Mouse (Mus musculus) CH12.LX (cell line): ENCODE measurements around the gene Gm17268. TPM values are rescaled to one million over a fixed set of nuclear protein-coding genes. Genes with fewer than 3 reads are reported as not detected.

ENCODE experiments used
- DNase-seq: peaks from one replicate; pipeline ENCODE4 v3.0.0-alpha.2; 2013; ENCODE audit errors: extremely low read depth
- H3K27ac ChIP-seq: 2 replicates; pipeline ENCODE4 v1.5.1; 2012; ENCODE audit warnings: low read depth, mild to moderate bottlenecking, control low read depth, moderate library complexity; ENCODE audit not compliant: insufficient read depth
- H3K27me3 ChIP-seq: replicated peaks from 2 replicates; pipeline ENCODE3; 2012; ENCODE audit warnings: inconsistent platforms
- H3K36me3 ChIP-seq, 2 experiments: replicated peaks in 1 of 2; 2 replicates each; pipeline versions ENCODE3 to v1.6.1; 2012; ENCODE audit warnings: inconsistent platforms in 1 of 2, low read length in 1 of 2, mild to moderate bottlenecking in 1 of 2, mixed read lengths in 1 of 2, moderate library complexity in 1 of 2; ENCODE audit not compliant: control insufficient read depth in 1 of 2, insufficient read depth in 1 of 2
- H3K4me1 ChIP-seq, 2 experiments: 2 replicates each; pipeline ENCODE4 v1.6.1; 2012; ENCODE audit warnings: inconsistent platforms in 1 of 2, moderate library complexity in 1 of 2; ENCODE audit not compliant: insufficient read depth in 2 of 2, control insufficient read depth in 1 of 2
- H3K4me2 ChIP-seq: 2 replicates; pipeline ENCODE4 v1.6.1; 2012; ENCODE audit warnings: low read depth, mild to moderate bottlenecking, control low read depth; ENCODE audit not compliant: poor library complexity, insufficient read depth, severe bottlenecking
- H3K4me3 ChIP-seq, 3 experiments: fragments of 150-350 bp in 1 of 3; sonication (generic) in 1 of 3; replicated peaks in 1 of 3; 2 replicates each; pipeline versions ENCODE3 to v1.5.1; 2011 to 2012; ENCODE audit warnings: low read depth in 2 of 3, low read length in 2 of 3, mild to moderate bottlenecking in 2 of 3, moderate library complexity in 2 of 3, control low read depth in 1 of 3, improper control_type of control experiment in 1 of 3, inconsistent platforms in 1 of 3, mixed read lengths in 1 of 3; ENCODE audit not compliant: poor library complexity in 1 of 3
- H3K79me2 ChIP-seq: replicated peaks from 2 replicates; pipeline ENCODE4 v1.6.1; 2012; ENCODE audit warnings: mild to moderate bottlenecking, moderate library complexity; ENCODE audit not compliant: control insufficient read depth, poor library complexity, insufficient read depth, severe bottlenecking; ENCODE audit errors: extremely low read depth
- H3K9ac ChIP-seq: 2 replicates; pipeline ENCODE4 v1.6.1; 2012; ENCODE audit warnings: low read depth, mild to moderate bottlenecking, control low read depth, moderate library complexity; ENCODE audit not compliant: insufficient read depth
- H3K9me3 ChIP-seq: replicated peaks from 2 replicates; pipeline ENCODE3; 2012; ENCODE audit warnings: low read length, inconsistent platforms, mixed read lengths
- BHLHE40 ChIP-seq: IDR thresholded peaks from 2 replicates; pipeline ENCODE4 v1.6.1; 2011; ENCODE audit warnings: mild to moderate bottlenecking, low read depth, low read length, improper control_type of control experiment
- CHD1 ChIP-seq: IDR thresholded peaks from 2 replicates; pipeline ENCODE4 v1.6.1; 2012; ENCODE audit warnings: low read depth, low read length, improper control_type of control experiment, inconsistent platforms
- CTCF ChIP-seq, 2 experiments: IDR thresholded peaks in 1 of 2; conservative IDR thresholded peaks in 1 of 2; 2 replicates each; pipeline ENCODE4 v1.5.1; 2011 to 2012; ENCODE audit warnings: low read depth in 2 of 2, low read length in 2 of 2, improper control_type of control experiment in 1 of 2, inconsistent platforms in 1 of 2, mild to moderate bottlenecking in 1 of 2, moderate library complexity in 1 of 2
- E2F4 ChIP-seq: IDR thresholded peaks from 2 replicates; pipeline ENCODE4 v1.6.1; 2011; ENCODE audit warnings: low read depth, low read length, improper control_type of control experiment; ENCODE audit not compliant: insufficient replicate concordance
- ELF1 ChIP-seq: IDR thresholded peaks from 2 replicates; pipeline ENCODE4 v1.6.1; 2014; ENCODE audit warnings: low read depth, mild to moderate bottlenecking, inconsistent platforms, low read length, improper control_type of control experiment
- GABPA ChIP-seq: IDR thresholded peaks from 2 replicates; pipeline ENCODE4 v1.6.1; 2012; ENCODE audit warnings: low read depth, low read length, improper control_type of control experiment, inconsistent platforms; ENCODE audit not compliant: insufficient replicate concordance
- IRF4 ChIP-seq: IDR thresholded peaks from 2 replicates; pipeline ENCODE4 v1.6.1; 2014; ENCODE audit warnings: low read depth, mild to moderate bottlenecking, inconsistent platforms, low read length, improper control_type of control experiment
- JUN ChIP-seq: IDR thresholded peaks from 2 replicates; pipeline ENCODE4 v1.6.1; 2011; ENCODE audit warnings: low read depth, mild to moderate bottlenecking, low read length, improper control_type of control experiment, moderate library complexity; ENCODE audit not compliant: insufficient read depth
- KAT2A ChIP-seq: IDR thresholded peaks from 2 replicates; pipeline ENCODE4 v1.6.1; 2012; ENCODE audit warnings: low read length, improper control_type of control experiment, inconsistent platforms; ENCODE audit not compliant: insufficient replicate concordance
- MAFK ChIP-seq: IDR thresholded peaks from 2 replicates; pipeline ENCODE4 v1.6.1; 2011; ENCODE audit warnings: low read length, improper control_type of control experiment; ENCODE audit not compliant: insufficient replicate concordance
- MAZ ChIP-seq: IDR thresholded peaks from 2 replicates; pipeline ENCODE4 v1.6.1; 2012; ENCODE audit warnings: low read depth, mild to moderate bottlenecking, inconsistent platforms, low read length, improper control_type of control experiment, moderate library complexity
- MEF2A ChIP-seq: IDR thresholded peaks from 2 replicates; pipeline ENCODE4 v1.6.1; 2014; ENCODE audit warnings: low read depth, mild to moderate bottlenecking, inconsistent platforms, low read length, improper control_type of control experiment, borderline replicate concordance
- MYC ChIP-seq: IDR thresholded peaks from 2 replicates; pipeline ENCODE4 v1.6.1; 2011; ENCODE audit warnings: low read depth, mild to moderate bottlenecking, improper control_type of control experiment, low read length
- PAX5 ChIP-seq: IDR thresholded peaks from 2 replicates; pipeline ENCODE4 v1.6.1; 2012; ENCODE audit warnings: low read length, inconsistent platforms, mixed read lengths
- POLR2A ChIP-seq: IDR thresholded peaks from 2 replicates; pipeline ENCODE4 v1.6.1; 2011; ENCODE audit warnings: low read depth, mild to moderate bottlenecking, improper control_type of control experiment, low read length
- POLR2AphosphoS2 ChIP-seq: IDR thresholded peaks from 2 replicates; pipeline ENCODE4 v1.6.1; 2011; ENCODE audit warnings: low read depth, low read length, improper control_type of control experiment
- RAD21 ChIP-seq: IDR thresholded peaks from 2 replicates; pipeline ENCODE4 v1.6.1; 2011; ENCODE audit warnings: low read depth, mild to moderate bottlenecking, low read length, improper control_type of control experiment, moderate library complexity
- RCOR1 ChIP-seq: conservative IDR thresholded peaks from 2 replicates; pipeline ENCODE4 v1.6.1; 2012; ENCODE audit warnings: low read depth, mild to moderate bottlenecking, inconsistent platforms, low read length, improper control_type of control experiment
- SIN3A ChIP-seq: IDR thresholded peaks from 2 replicates; pipeline ENCODE4 v1.6.1; 2012; ENCODE audit warnings: low read length, improper control_type of control experiment, inconsistent platforms
- USF1 ChIP-seq: IDR thresholded peaks from 2 replicates; pipeline ENCODE4 v1.6.1; 2014; ENCODE audit warnings: low read depth, mild to moderate bottlenecking, inconsistent platforms, low read length, improper control_type of control experiment
- USF2 ChIP-seq: conservative IDR thresholded peaks from 2 replicates; pipeline ENCODE4 v1.6.1; 2011; ENCODE audit warnings: low read depth, low read length, improper control_type of control experiment
- ZKSCAN1 ChIP-seq: IDR thresholded peaks from 2 replicates; pipeline ENCODE4 v1.6.1; 2012; ENCODE audit warnings: low read depth, inconsistent platforms, low read length, improper control_type of control experiment, borderline replicate concordance
- ZMIZ1 ChIP-seq: IDR thresholded peaks from 2 replicates; pipeline ENCODE4 v1.6.1; 2012; ENCODE audit warnings: low read depth, mild to moderate bottlenecking, inconsistent platforms, low read length, improper control_type of control experiment
- ZNF384 ChIP-seq: IDR thresholded peaks from 2 replicates; pipeline ENCODE4 v1.6.1; 2012; ENCODE audit warnings: low read depth, low read length, improper control_type of control experiment, inconsistent platforms
- dilution Hi-C: fragments of 300-500 bp; cut with MboI; formaldehyde crosslinking; loops from 2 replicates; pipeline ENCODE4 v1.14.3; 2020; ENCODE audit warnings: low sequenced_read_pairs; ENCODE audit not compliant: extremely low pct_unique_long_range_greater_than_20kb, extremely low pct_ligation_motif_present
- in situ Hi-C: fragments of 300-500 bp; cut with MboI; formaldehyde crosslinking; loops from 3 replicates; pipeline ENCODE4 v1.14.3; 2019; ENCODE audit warnings: low sequenced_read_pairs, low pct_ligation_motif_present, low pct_unique_long_range_greater_than_20kb, mixed read lengths
- polyA plus RNA-seq: library from polyadenylated mRNA; unstranded; fragments of >175 nt; gene quantifications from 2 replicates; pipeline ENCODE4 v1.2.1, GENCODE M21; 2012; ENCODE audit warnings: low read depth; ENCODE audit not compliant: insufficient read length
- total RNA-seq, 2 experiments: library from RNA; depleted of rRNA; stranded (reverse); fragments of 300-350 nt in 1 of 2; fragments of >200 nt in 1 of 2; gene quantifications; 2 replicates each; pipeline ENCODE4 v1.2.3; 2012 to 2014

Gm17268 gene
- total and polyA plus RNA-seq, 3 experiments = not detected

DNA sequence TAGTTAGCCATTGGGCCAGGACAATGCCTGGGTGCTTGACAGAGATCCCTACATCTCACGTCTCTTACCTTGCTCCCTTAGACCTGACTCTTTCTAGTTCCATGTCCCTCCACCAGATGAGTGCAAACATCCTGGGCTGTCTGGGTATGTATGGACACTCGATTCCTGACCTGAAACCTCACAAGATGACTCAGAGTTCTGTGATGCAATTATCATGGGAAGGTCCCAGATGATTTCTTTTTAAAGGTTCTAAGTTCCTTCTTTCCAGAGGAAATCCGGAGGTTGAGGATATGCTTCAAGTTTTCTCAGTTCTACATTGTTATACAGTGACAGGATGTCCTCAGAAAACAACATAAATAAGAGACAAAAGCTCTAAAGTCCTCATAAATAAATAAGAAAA lies 42.5 kb upstream of the Gm17268 start:
- no peak for DNase-seq
- in situ Hi-C loops = no loop called here

DNA sequence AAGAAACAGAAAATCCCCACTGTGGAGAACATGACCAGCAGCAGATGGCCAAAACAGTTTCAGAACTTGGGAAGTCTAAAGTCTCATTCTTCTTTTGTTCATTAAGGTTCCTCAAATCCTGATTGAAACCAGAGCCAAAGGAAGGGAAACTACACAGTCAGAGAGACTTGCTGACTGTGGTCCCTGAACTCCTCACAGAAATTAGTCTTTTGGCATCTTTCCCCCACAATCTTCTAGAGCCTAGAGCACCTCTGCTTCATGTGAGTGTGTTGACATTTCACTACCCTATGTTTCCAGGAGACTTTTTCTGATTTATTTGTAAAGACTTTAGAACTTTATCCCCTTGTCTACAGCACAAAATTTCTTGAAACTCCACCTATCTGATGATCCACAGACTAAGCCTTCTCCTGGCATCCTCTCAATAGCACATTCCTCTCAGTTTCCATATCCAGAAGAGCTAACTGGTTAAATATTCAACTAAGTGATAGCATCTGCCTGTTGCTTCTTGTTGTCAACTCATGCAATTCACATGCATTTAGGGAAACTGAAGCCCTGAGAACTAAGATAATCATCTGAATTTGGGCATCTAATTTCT lies 39.9 kb upstream of the Gm17268 start:
- Histone ChIP-seq H3K9me3 (peaks cover 3% of the 10 kb centered on the region), H3K4me3 (no peak overlapping the region), H3K27ac (no peak overlapping the region), H3K27me3 (peaks cover 50% of the 10 kb centered on the region), H3K36me3 (no peaks in the 10 kb centered on the region), H3K9ac (no peak overlapping the region), H3K79me2 (no peaks in the 10 kb centered on the region), H3K4me1 (no peaks in the 10 kb centered on the region), H3K4me2 (no peak overlapping the region)
- dilution Hi-C loops (no loop called here), in situ Hi-C loops (loop anchor here (10.0 kb wide), 1 partner anchor 97 kb away; no protein-coding TSS in a partner anchor)
- DNase-seq = no peak
- TF ChIP-seq MYC (no peak), ZMIZ1 (no peak), POLR2AphosphoS2 (no peak), POLR2A (no peak), USF2 (no peak), RCOR1 (no peak), SIN3A (no peak), ZNF384 (no peak), MAFK (no peak), KAT2A (no peak), CTCF (conservative IDR thresholded peaks at IDR 0.05 in 1 of 2, IDR thresholded peaks at IDR 0.05 in 1 of 2; ENCODE audit: low read depth in 2 of 2, low read length in 2 of 2) (no peak)

More for the DNA sequence above, 42.5 kb upstream of the Gm17268 start:
- H3K36me3 ChIP-seq = no peaks in the 10 kb centered on the region
- H3K4me2 ChIP-seq = no peak overlapping the region
- dilution Hi-C loops = no loop called here
- H3K4me3 ChIP-seq = no peak overlapping the region
- no peaks in the 10 kb centered on the region for H3K9me3 ChIP-seq
- peaks cover 53% of the 10 kb centered on the region for H3K27me3 ChIP-seq
- H3K27ac ChIP-seq = no peak overlapping the region
- H3K79me2 ChIP-seq = no peaks in the 10 kb centered on the region
- no peaks in the 10 kb centered on the region for H3K4me1 ChIP-seq
- no peak overlapping the region for H3K9ac ChIP-seq
- no peak for TF ChIP-seq ZKSCAN1
- no peak for TF ChIP-seq CHD1
- no peak for TF ChIP-seq ZMIZ1
- no peak for TF ChIP-seq BHLHE40
- no peak for TF ChIP-seq MAZ
- no peak for TF ChIP-seq USF1
- TF ChIP-seq GABPA = no peak
- TF ChIP-seq MYC = no peak
- no peak for TF ChIP-seq JUN
- TF ChIP-seq MEF2A = no peak
- TF ChIP-seq ZNF384 = no peak
- TF ChIP-seq CTCF (conservative IDR thresholded peaks at IDR 0.05 in 1 of 2, IDR thresholded peaks at IDR 0.05 in 1 of 2; ENCODE audit: low read depth in 2 of 2, low read length in 2 of 2) = no peak
- TF ChIP-seq ELF1 = no peak
- no peak for TF ChIP-seq PAX5
- no peak for TF ChIP-seq IRF4
- no peak for TF ChIP-seq RAD21
- no peak for TF ChIP-seq MAFK
- no peak for TF ChIP-seq USF2
- TF ChIP-seq E2F4 = no peak
- no peak for TF ChIP-seq KAT2A
